Mouse (Mus musculus) forebrain, embryonic 15.5 days (tissue): ENCODE measurements around the gene Usp54. TPM values are rescaled to one million over a fixed set of nuclear protein-coding genes. Genes with fewer than 3 reads are reported as not detected.

Experiments used
- ATAC-seq: fragments of 200-750 bp; cut with Nextera tagmentation; replicated peaks from 2 replicates; pipeline ENCODE4 v1.8.0; 2017; ENCODE audit warnings: mild to moderate bottlenecking, moderate TSS enrichment, moderate library complexity
- H3K27ac ChIP-seq: fragments of 300-500 bp; sonication (generic); replicated peaks from 2 replicates; pipeline ENCODE4 v1.5.1; 2015; ENCODE audit warnings: mild to moderate bottlenecking, inconsistent platforms
- H3K27me3 ChIP-seq: fragments of 300-500 bp; sonication (generic); 2 replicates; pipeline ENCODE4 v1.6.1; 2015; ENCODE audit warnings: inconsistent platforms
- H3K36me3 ChIP-seq: fragments of 300-500 bp; sonication (generic); 2 replicates; pipeline ENCODE4 v1.6.1; 2015; ENCODE audit warnings: mild to moderate bottlenecking, inconsistent platforms
- H3K4me1 ChIP-seq: fragments of 300-500 bp; sonication (generic); 2 replicates; pipeline ENCODE4 v1.6.1; 2015; ENCODE audit warnings: inconsistent platforms
- H3K4me2 ChIP-seq: fragments of 300-500 bp; sonication (generic); replicated peaks from 2 replicates; pipeline ENCODE4 v1.6.1; 2015; ENCODE audit warnings: mild to moderate bottlenecking, inconsistent platforms
- H3K4me3 ChIP-seq: fragments of 300-500 bp; sonication (generic); 2 replicates; pipeline ENCODE4 v1.5.1; 2015; ENCODE audit warnings: mild to moderate bottlenecking, inconsistent platforms
- H3K9ac ChIP-seq: fragments of 300-500 bp; sonication (generic); replicated peaks from 2 replicates; pipeline ENCODE4 v1.6.1; 2015; ENCODE audit warnings: mild to moderate bottlenecking, inconsistent platforms
- H3K9me3 ChIP-seq: fragments of 300-500 bp; sonication (generic); 2 replicates; pipeline ENCODE4 v1.6.1; 2016; ENCODE audit warnings: inconsistent platforms
- WGBS: fragments of 180-500 bp; shearing (Covaris S2); methylation state at CpG from one replicate; pipeline ENCODE4 v1.1.7; 2015; ENCODE audit warnings: mixed read lengths; 5-methylcytosine and 5-hydroxymethylcytosine counted together
- polyA plus RNA-seq: library from polyadenylated mRNA; unstranded; fragments of >200 nt; fragmentation: Nextera tagmentation; extraction: Ambion mirVana; gene quantifications from 2 replicates; pipeline ENCODE4 v1.2.1, GENCODE M21; 2015

The Usp54 gene
- 9.0 and 10.1 TPM in 2 replicates for polyA plus RNA-seq

GRCm38 (mm10) chr14:20640644-20641437 lies at the start of gene Usp54:
Gene Usp54, minus strand, starts transcription at chr14:20641063.
- H3K27me3 ChIP-seq = no peaks in the 10 kb centered on the region
- under 1% methylated on average over 73 of the region's 73 CpGs for WGBS
- H3K4me2 ChIP-seq = peak within 1 kb of the TSS; percentile 86
- ATAC-seq = peak; percentile 97
- peaks cover 12% of the 10 kb centered on the region for H3K4me1 ChIP-seq
- peak within 1 kb of the TSS; percentile 82 for H3K9ac ChIP-seq
- H3K36me3 ChIP-seq = no peaks in the 10 kb centered on the region
- H3K27ac ChIP-seq = peak within 1 kb of the TSS; percentile 94
- peak within 1 kb of the TSS; percentile 90 for H3K4me3 ChIP-seq
- H3K9me3 ChIP-seq = no peaks in the 10 kb centered on the region

GRCm38 (mm10) chr14:20689009-20689408 lies 48.1 kb upstream of the Usp54 start:
- no peak for ATAC-seq
- peaks cover 97% of the 10 kb centered on the region for H3K36me3 ChIP-seq
- no peaks in the 10 kb centered on the region for H3K27me3 ChIP-seq
- H3K4me2 ChIP-seq = no peak overlapping the region
- WGBS = 95% methylated on average over 2 of the region's 2 CpGs
- H3K9ac ChIP-seq = no peak overlapping the region
- no peak overlapping the region for H3K4me3 ChIP-seq
- H3K27ac ChIP-seq = no peak overlapping the region
- no peaks in the 10 kb centered on the region; the same call in 1 of the 2 replicates for H3K4me1 ChIP-seq
- H3K9me3 ChIP-seq = no peaks in the 10 kb centered on the region

GRCm38 (mm10) chr14:20686576-20686975 lies 45.7 kb upstream of the Usp54 start:
- 96% methylated on average over 3 of the region's 3 CpGs for WGBS
- no peaks in the 10 kb centered on the region for H3K4me1 ChIP-seq
- H3K4me2 ChIP-seq = no peak overlapping the region
- H3K9me3 ChIP-seq = no peaks in the 10 kb centered on the region
- H3K27ac ChIP-seq = no peak overlapping the region
- no peak overlapping the region for H3K9ac ChIP-seq
- no peak overlapping the region for H3K4me3 ChIP-seq
- no peak for ATAC-seq
- H3K36me3 ChIP-seq = peaks cover 98% of the 10 kb centered on the region
- H3K27me3 ChIP-seq = no peaks in the 10 kb centered on the region

GRCm38 (mm10) chr14:20682498-20682897 lies 41.6 kb upstream of the Usp54 start:
- H3K27ac ChIP-seq = no peak overlapping the region
- no peaks in the 10 kb centered on the region for H3K9me3 ChIP-seq
- 78% methylated on average over 3 of the region's 3 CpGs for WGBS
- H3K27me3 ChIP-seq = no peaks in the 10 kb centered on the region
- no peak overlapping the region for H3K9ac ChIP-seq
- H3K4me3 ChIP-seq = no peak overlapping the region
- no peaks in the 10 kb centered on the region for H3K4me1 ChIP-seq
- no peak overlapping the region for H3K4me2 ChIP-seq
- no peak for ATAC-seq
- H3K36me3 ChIP-seq = peaks cover 99% of the 10 kb centered on the region

GRCm38 (mm10) chr14:20681742-20682141 lies 40.9 kb upstream of the Usp54 start:
- Histone ChIP-seq H3K4me1 (no peaks in the 10 kb centered on the region), H3K27ac (no peak overlapping the region), H3K4me3 (no peak overlapping the region), H3K9me3 (no peaks in the 10 kb centered on the region), H3K27me3 (no peaks in the 10 kb centered on the region), H3K9ac (no peak overlapping the region), H3K36me3 (peaks cover 98% of the 10 kb centered on the region), H3K4me2 (no peak overlapping the region)
- 93% methylated on average over 2 of the region's 2 CpGs for WGBS
- no peak for ATAC-seq

- no peak overlapping the region for H3K27ac ChIP-seq
- H3K9ac ChIP-seq = no peak overlapping the region
- H3K4me3 ChIP-seq = no peak overlapping the region
- H3K4me1 ChIP-seq = peaks cover 20% of the 10 kb centered on the region
- ATAC-seq = no peak
- no peaks in the 10 kb centered on the region for H3K27me3 ChIP-seq
- H3K4me2 ChIP-seq = no peak overlapping the region
- no peaks in the 10 kb centered on the region for H3K9me3 ChIP-seq
- WGBS = 90% methylated on average over 4 of the region's 4 CpGs
- peaks cover 69% of the 10 kb centered on the region for H3K36me3 ChIP-seq
These were observed 37.0 kb upstream of the Usp54 start for GRCm38 (mm10) chr14:20677906-20678305.

GRCm38 (mm10) chr14:20674064-20674833 lies 33.4 kb upstream of the Usp54 start, which contains the start of gene Sec24c:
Gene Sec24c, plus strand, starts transcription at chr14:20674308.
- peak within 1 kb of the TSS; percentile 80 for H3K9ac ChIP-seq

GRCm38 (mm10) chr14:20673735-20674063 lies 32.8 kb upstream of the Usp54 start:
- Histone ChIP-seq H3K4me2 (peak overlapping the region; percentile 83), H3K36me3 (peaks cover 27% of the 10 kb centered on the region), H3K4me1 (peaks cover 20% of the 10 kb centered on the region), H3K27me3 (no peaks in the 10 kb centered on the region; the same call in 1 of the 2 replicates), H3K4me3 (peak overlapping the region; percentile 85), H3K9ac (peak overlapping the region; percentile 38), H3K9me3 (no peaks in the 10 kb centered on the region), H3K27ac (peak overlapping the region; percentile 83)
- WGBS = 12% methylated on average over 13 of the region's 13 CpGs
- peak; percentile 72 for ATAC-seq

More at GRCm38 (mm10) chr14:20674064-20674833, 33.4 kb upstream of the Usp54 start, which contains the start of gene Sec24c:
- Histone ChIP-seq H3K27ac (peak within 1 kb of the TSS; percentile 83), H3K4me3 (peak within 1 kb of the TSS; percentile 85), H3K9me3 (no peaks in the 10 kb centered on the region), H3K4me1 (peaks cover 20% of the 10 kb centered on the region), H3K4me2 (peak within 1 kb of the TSS; percentile 83), H3K36me3 (peaks cover 32% of the 10 kb centered on the region), H3K27me3 (no peaks in the 10 kb centered on the region; the same call in 1 of the 2 replicates)
- WGBS = 3% methylated on average over 43 of the region's 43 CpGs
- ATAC-seq = peak; percentile 96

GRCm38 (mm10) chr14:20672990-20673389 lies 32.1 kb upstream of the Usp54 start:
- Histone ChIP-seq H3K4me1 (peaks cover 20% of the 10 kb centered on the region), H3K36me3 (peaks cover 20% of the 10 kb centered on the region), H3K4me3 (no peak overlapping the region), H3K9ac (no peak overlapping the region), H3K27me3 (no peaks in the 10 kb centered on the region; the same call in 1 of the 2 replicates), H3K9me3 (no peaks in the 10 kb centered on the region), H3K27ac (no peak overlapping the region), H3K4me2 (peak overlapping the region; percentile 83; the same call in 1 of the 2 replicates)
- whole genome bisulfite sequencing = 92% methylated on average over 2 of the region's 2 CpGs
- ATAC-seq = no peak

- no peaks in the 10 kb centered on the region for H3K36me3 ChIP-seq
- 79% methylated on average over 8 of the region's 8 CpGs for WGBS
- H3K4me3 ChIP-seq = no peak within 1 kb of the TSS
- H3K9me3 ChIP-seq = no peaks in the 10 kb centered on the region
- no peak within 1 kb of the TSS for H3K4me2 ChIP-seq
- no peak for ATAC-seq
- peaks cover 3% of the 10 kb centered on the region; the same call in 1 of the 2 replicates for H3K27me3 ChIP-seq
- H3K9ac ChIP-seq = no peak within 1 kb of the TSS
- no peak within 1 kb of the TSS for H3K27ac ChIP-seq
- 0 out of 2 replicates have a peak, but pooled peaks cover under 1% of the 10 kb centered on the region for H3K4me1 ChIP-seq
These were observed 27.4 kb upstream of the Usp54 start, which contains the start of gene Synpo2l for GRCm38 (mm10) chr14:20668154-20668810. Gene Synpo2l, minus strand, starts transcription at chr14:20668354.

- Histone ChIP-seq H3K9me3 (no peaks in the 10 kb centered on the region), H3K36me3 (no peaks in the 10 kb centered on the region), H3K27me3 (peaks cover 8% of the 10 kb centered on the region; the same call in 1 of the 2 replicates), H3K4me2 (no peak overlapping the region), H3K4me3 (no peak overlapping the region), H3K4me1 (no peaks in the 10 kb centered on the region), H3K9ac (no peak overlapping the region), H3K27ac (no peak overlapping the region)
- WGBS = 67% methylated on average over 1 of the region's 1 CpGs
- ATAC-seq = no peak
These were observed 26.6 kb upstream of the Usp54 start for GRCm38 (mm10) chr14:20667469-20667868.
